Mouse (Mus musculus) erythroblast, embryonic 14.5 days (primary cell): ENCODE data around the gene Fibcd1.

Experiments
- GATA1 ChIP-seq: IDR thresholded peaks from 2 replicates; pipeline ENCODE4 v1.6.1; 2012; ENCODE audit warnings: low read length, inconsistent platforms, mixed read lengths
- TAL1 ChIP-seq: IDR thresholded peaks from 3 replicates; pipeline ENCODE4 v1.6.1; 2012; ENCODE audit warnings: low read length, inconsistent platforms, mixed read lengths

DNA sequence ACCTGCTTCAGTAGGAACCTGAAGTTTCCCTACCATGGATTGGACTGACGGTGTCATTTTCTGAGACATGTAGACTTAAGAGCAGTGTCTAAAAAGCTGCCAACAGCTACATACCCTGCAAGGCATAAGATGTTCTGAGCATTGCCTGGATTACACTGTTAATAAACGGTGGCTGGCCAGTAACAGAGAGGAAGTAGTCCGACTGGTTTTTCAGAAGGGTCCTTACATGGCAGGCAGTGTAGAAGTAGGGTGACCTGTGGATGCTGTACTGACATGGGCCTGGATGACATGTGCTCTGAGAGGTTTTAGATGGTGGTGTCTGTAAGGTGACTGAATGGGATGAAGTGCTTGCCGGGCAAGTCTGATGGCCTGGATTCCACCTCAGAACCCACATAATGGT lies 78.0 kb downstream of the Fibcd1 start:
- TF ChIP-seq GATA1, result no peak
- no peak for TF ChIP-seq TAL1
